Mouse (Mus musculus): Measurements from ENCODE around the gene Hist1h4n. TPM values are rescaled to one million over a fixed set of nuclear protein-coding genes. Genes with fewer than 3 reads are reported as not detected.
"Not testable (repeated sequence)": the region's sequence is repeated elsewhere in the genome, so short reads cannot be mapped to it uniquely, and the experiment has no call there.

Gene Hist1h4n
- total and polyA plus RNA-seq, 2 experiments from 2014 or later = 2.0 to 3,661 TPM

- H3K27ac ChIP-seq (ENCODE audit: low read depth) = no peak overlapping the region
- 92% methylated on average over 10 of the region's 10 CpGs for WGBS
Observed at GRCm38 (mm10) chr13:21830344-21830743, 1.7 kb downstream of the Hist1h4n start.

DNA sequence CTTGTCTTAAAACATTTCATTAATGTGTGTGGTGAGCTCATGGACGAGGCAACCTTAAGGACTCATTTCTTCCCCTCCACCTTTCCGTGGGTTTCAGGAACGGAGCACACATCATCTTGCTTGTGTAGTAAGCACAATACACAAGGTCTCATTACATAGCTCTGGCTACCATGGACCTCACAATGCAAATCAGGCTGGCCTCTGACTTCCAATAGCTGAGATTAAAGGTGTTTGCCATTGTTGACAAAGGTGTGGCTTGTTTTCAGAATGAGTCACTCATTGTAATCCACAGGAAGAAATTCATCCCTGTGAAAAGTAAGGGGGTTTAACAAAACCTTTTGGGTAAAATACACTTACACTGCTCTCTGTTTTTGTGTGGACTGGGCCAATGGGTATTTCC is 3.5 kb downstream of the Hist1h4n start:
- ATAC-seq (ENCODE audit: insufficient read depth, low read depth) = no peak
- TF ChIP-seq CTCF (IDR thresholded peaks at IDR 0.05; ENCODE audit: low read depth) (no peak), EP300 (IDR thresholded peaks at IDR 0.05; ENCODE audit: low read depth) (no peak)

More at GRCm38 (mm10) chr13:21830344-21830743, 1.7 kb downstream of the Hist1h4n start:
- Histone ChIP-seq H3K27me3 (ENCODE audit: control insufficient read depth, insufficient read depth, low read length) (no peaks in the 10 kb centered on the region), H3K4me3 (ENCODE audit: low read depth, low read length) (no peak overlapping the region), H3K9me3 (replicated peaks; ENCODE audit: control insufficient read depth, low read length) (no peaks in the 10 kb centered on the region), H3K36me3 (replicated peaks; ENCODE audit: control insufficient read depth, insufficient read depth, low read length) (no peaks in the 10 kb centered on the region), H3K4me1 (ENCODE audit: control insufficient read depth, insufficient read depth) (no peaks in the 10 kb centered on the region), H3K9ac (replicated peaks; ENCODE audit: low read depth, low read length) (no peak overlapping the region), H3K4me2 (ENCODE audit: low read depth, low read length) (no peak overlapping the region)
- no peak for ATAC-seq (ENCODE audit: insufficient read depth, low read depth)
- no peak for TF ChIP-seq CTCF (IDR thresholded peaks at IDR 0.05; ENCODE audit: low read depth)
- DNase-seq (ENCODE audit: low spot score) = peak; percentile 2

DNA sequence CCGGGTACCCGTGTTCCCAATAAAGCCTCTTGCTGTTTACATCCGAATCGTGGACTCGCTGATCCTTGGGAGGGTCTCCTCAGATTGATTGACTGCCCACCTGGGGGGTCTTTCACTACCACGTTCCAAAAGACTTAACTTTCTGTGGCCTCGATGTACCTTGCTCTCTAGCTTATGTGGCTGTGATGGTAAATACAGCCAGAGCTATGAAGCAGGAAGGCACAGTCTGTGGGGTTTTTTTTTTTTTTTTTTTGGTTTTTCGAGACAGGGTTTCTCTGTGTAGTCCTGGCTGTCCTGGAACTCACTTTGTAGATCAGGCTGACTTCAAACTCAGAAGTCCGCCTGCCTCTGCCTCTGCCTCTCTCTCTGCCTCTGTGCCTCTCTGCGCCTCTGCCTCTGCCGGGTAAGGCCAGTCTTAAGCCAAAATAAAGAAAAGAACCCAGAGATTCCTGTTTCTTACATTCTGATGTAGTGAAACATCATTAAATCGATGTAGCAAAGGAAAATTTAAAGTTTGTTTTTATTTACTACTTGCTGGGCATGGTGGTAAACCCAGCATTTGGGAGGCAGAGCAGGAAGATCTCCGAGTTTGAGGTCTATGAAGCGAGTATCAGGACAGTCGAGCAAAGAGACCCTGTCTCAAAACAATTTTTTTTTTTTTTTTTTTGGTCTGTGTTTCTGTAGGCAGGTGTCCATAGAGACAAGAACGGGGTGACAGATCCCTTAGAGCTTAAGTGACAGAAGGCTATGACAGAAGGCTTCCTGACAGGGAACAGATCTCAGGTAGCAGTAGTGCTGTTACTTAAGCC is 11.7 kb downstream of the Hist1h4n start:
- not testable (repeated sequence) for DNase-seq (ENCODE audit: low spot score); H3K36me3 ChIP-seq (replicated peaks; ENCODE audit: control insufficient read depth, insufficient read depth, low read length); ATAC-seq (ENCODE audit: insufficient read depth, low read depth); H3K4me3 ChIP-seq (ENCODE audit: low read depth, low read length); H3K27me3 ChIP-seq (ENCODE audit: control insufficient read depth, insufficient read depth, low read length); H3K4me2 ChIP-seq (ENCODE audit: low read depth, low read length); H3K4me1 ChIP-seq (ENCODE audit: control insufficient read depth, insufficient read depth); H3K9ac ChIP-seq (replicated peaks; ENCODE audit: low read depth, low read length); H3K27ac ChIP-seq (ENCODE audit: low read depth); H3K9me3 ChIP-seq (replicated peaks; ENCODE audit: control insufficient read depth, low read length)
- 73% methylated on average over 6 of the region's 16 CpGs for WGBS

More for the DNA sequence above, 3.5 kb downstream of the Hist1h4n start:
- H3K36me3 ChIP-seq (replicated peaks; ENCODE audit: control insufficient read depth, insufficient read depth, low read length) = no peaks in the 10 kb centered on the region
- 83% methylated on average over 3 of the region's 3 CpGs for WGBS
- no peak for DNase-seq (ENCODE audit: low spot score)
- H3K27ac ChIP-seq (ENCODE audit: low read depth) = no peak overlapping the region
- no peaks in the 10 kb centered on the region for H3K27me3 ChIP-seq (ENCODE audit: control insufficient read depth, insufficient read depth, low read length)
- H3K4me1 ChIP-seq (ENCODE audit: control insufficient read depth, insufficient read depth) = no peaks in the 10 kb centered on the region
- H3K9me3 ChIP-seq (replicated peaks; ENCODE audit: control insufficient read depth, low read length) = no peaks in the 10 kb centered on the region
- no peak overlapping the region for H3K9ac ChIP-seq (replicated peaks; ENCODE audit: low read depth, low read length)
- no peak overlapping the region for H3K4me3 ChIP-seq (ENCODE audit: low read depth, low read length)
- H3K4me2 ChIP-seq (ENCODE audit: low read depth, low read length) = no peak overlapping the region

DNA sequence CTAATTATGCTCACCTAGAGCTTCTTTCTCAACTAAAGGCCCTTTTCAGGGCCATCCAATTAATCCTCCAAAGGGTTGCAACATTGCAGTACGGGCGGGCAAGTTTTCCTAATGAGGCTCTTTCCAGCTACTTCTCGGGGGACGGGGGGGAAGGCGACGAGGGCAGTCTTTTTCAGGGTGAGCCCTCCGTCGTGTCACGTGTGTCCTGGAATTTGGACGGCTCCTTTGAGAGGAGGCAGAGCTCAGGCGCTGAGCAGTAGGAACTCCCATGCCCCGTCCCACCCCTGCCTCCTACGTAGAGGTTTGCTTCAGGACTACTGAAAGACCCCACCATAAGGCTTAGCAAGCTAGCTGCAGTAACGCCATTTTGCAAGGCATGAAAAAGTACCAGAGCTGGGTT is 19.9 kb downstream of the Hist1h4n start:
- H3K36me3 ChIP-seq (replicated peaks; ENCODE audit: control insufficient read depth, insufficient read depth, low read length); H3K27me3 ChIP-seq (ENCODE audit: control insufficient read depth, insufficient read depth, low read length); H3K4me2 ChIP-seq (ENCODE audit: low read depth, low read length); H3K9me3 ChIP-seq (replicated peaks; ENCODE audit: control insufficient read depth, low read length); H3K9ac ChIP-seq (replicated peaks; ENCODE audit: low read depth, low read length); DNase-seq (ENCODE audit: low spot score); H3K4me3 ChIP-seq (ENCODE audit: low read depth, low read length); H3K4me1 ChIP-seq (ENCODE audit: control insufficient read depth, insufficient read depth): not testable (repeated sequence)
- WGBS = 0% methylated on average over 12 of the region's 14 CpGs
- peak overlapping the region; percentile 25; the same call in 1 of the 2 replicates for H3K27ac ChIP-seq (ENCODE audit: low read depth)
- peak; percentile 42 for ATAC-seq (ENCODE audit: insufficient read depth, low read depth)

- not testable (repeated sequence) for H3K36me3 ChIP-seq (replicated peaks; ENCODE audit: control insufficient read depth, insufficient read depth, low read length); H3K9me3 ChIP-seq (replicated peaks; ENCODE audit: control insufficient read depth, low read length); H3K27me3 ChIP-seq (ENCODE audit: control insufficient read depth, insufficient read depth, low read length); H3K4me1 ChIP-seq (ENCODE audit: control insufficient read depth, insufficient read depth); H3K9ac ChIP-seq (replicated peaks; ENCODE audit: low read depth, low read length); H3K4me3 ChIP-seq (ENCODE audit: low read depth, low read length); H3K4me2 ChIP-seq (ENCODE audit: low read depth, low read length); DNase-seq (ENCODE audit: low spot score)
- peak within 1 kb of the TSS; percentile 25; the same call in 1 of the 2 replicates for H3K27ac ChIP-seq (ENCODE audit: low read depth)
- no CpG with 5 or more reads among the region's 24 CpGs for WGBS
- peak; percentile 63 for ATAC-seq (ENCODE audit: insufficient read depth, low read depth)
Observed at GRCm38 (mm10) chr13:21811539-21811938, 20.5 kb downstream of the Hist1h4n start, which contains the start of gene Hist1h4m. TSS of gene Hist1h4m (plus strand) at chr13:21811746.

GRCm38 (mm10) chr13:21811074-21811473 is 20.9 kb downstream of the Hist1h4n start:
- not testable (repeated sequence) for H3K36me3 ChIP-seq (replicated peaks; ENCODE audit: control insufficient read depth, insufficient read depth, low read length); H3K27me3 ChIP-seq (ENCODE audit: control insufficient read depth, insufficient read depth, low read length); H3K4me2 ChIP-seq (ENCODE audit: low read depth, low read length); H3K4me1 ChIP-seq (ENCODE audit: control insufficient read depth, insufficient read depth); DNase-seq (ENCODE audit: low spot score); ATAC-seq (ENCODE audit: insufficient read depth, low read depth); H3K9me3 ChIP-seq (replicated peaks; ENCODE audit: control insufficient read depth, low read length); H3K27ac ChIP-seq (ENCODE audit: low read depth); H3K9ac ChIP-seq (replicated peaks; ENCODE audit: low read depth, low read length); H3K4me3 ChIP-seq (ENCODE audit: low read depth, low read length)
- no CpG with 5 or more reads among the region's 8 CpGs for WGBS

DNA sequence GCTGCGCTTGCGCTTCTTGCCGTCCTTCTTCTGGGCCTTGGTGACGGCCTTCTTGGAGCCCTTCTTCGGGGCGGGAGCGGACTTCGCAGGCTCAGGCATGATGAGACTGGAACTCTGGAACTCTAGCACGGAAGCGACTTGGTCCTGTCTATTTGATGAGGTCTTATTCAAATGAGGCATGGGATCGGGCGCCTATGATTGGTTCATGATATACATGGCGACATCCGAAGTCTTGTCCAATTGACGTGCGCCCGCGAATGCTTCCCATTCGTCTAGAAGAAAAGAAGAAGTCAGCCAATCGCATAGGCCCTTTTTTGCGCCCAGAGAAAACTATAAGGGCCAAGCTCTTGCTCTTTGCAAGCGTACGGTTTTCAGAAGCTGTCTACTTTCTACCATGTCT is 21.9 kb downstream of the Hist1h4n start, which contains the start of the genes Hist1h2bq and Hist1h2ao:
Gene Hist1h2bq, minus strand, starts transcription at position 125 of the 400 bp plus-strand sequence.
Gene Hist1h2ao, plus strand, starts transcription at position 393 of the 400 bp plus-strand sequence.
- H3K9me3 ChIP-seq (replicated peaks; ENCODE audit: control insufficient read depth, low read length); H3K27ac ChIP-seq (ENCODE audit: low read depth); DNase-seq (ENCODE audit: low spot score); H3K27me3 ChIP-seq (ENCODE audit: control insufficient read depth, insufficient read depth, low read length); H3K9ac ChIP-seq (replicated peaks; ENCODE audit: low read depth, low read length); H3K4me2 ChIP-seq (ENCODE audit: low read depth, low read length); H3K4me3 ChIP-seq (ENCODE audit: low read depth, low read length); H3K36me3 ChIP-seq (replicated peaks; ENCODE audit: control insufficient read depth, insufficient read depth, low read length); H3K4me1 ChIP-seq (ENCODE audit: control insufficient read depth, insufficient read depth): not testable (repeated sequence)
- ATAC-seq (ENCODE audit: insufficient read depth, low read depth) = peak; percentile 95
- WGBS = no CpG with 5 or more reads among the region's 23 CpGs

DNA sequence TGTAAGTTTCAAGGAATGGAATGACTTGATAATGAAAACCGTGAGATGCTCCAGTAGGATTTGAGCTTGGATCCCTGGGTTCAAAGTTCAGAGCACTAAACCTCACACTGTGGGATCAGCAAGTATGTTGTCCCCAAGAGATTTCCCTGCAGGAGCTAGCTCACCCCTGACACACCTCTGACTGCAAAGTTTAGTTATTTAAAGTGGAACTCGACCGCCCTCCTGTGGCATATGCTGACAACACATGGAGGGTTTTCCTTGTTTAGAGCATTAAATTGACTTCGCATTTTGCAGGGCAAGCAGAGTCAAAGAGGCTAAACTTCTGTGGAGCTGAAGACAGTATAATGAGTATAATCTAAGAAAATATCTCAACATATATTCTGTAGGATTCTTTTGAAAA is 28.9 kb downstream of the Hist1h4n start:
- not testable (repeated sequence) for H3K9me3 ChIP-seq (replicated peaks; ENCODE audit: control insufficient read depth, low read length); H3K4me1 ChIP-seq (ENCODE audit: control insufficient read depth, insufficient read depth); H3K27ac ChIP-seq (ENCODE audit: low read depth); H3K9ac ChIP-seq (replicated peaks; ENCODE audit: low read depth, low read length); H3K27me3 ChIP-seq (ENCODE audit: control insufficient read depth, insufficient read depth, low read length); H3K4me3 ChIP-seq (ENCODE audit: low read depth, low read length); H3K4me2 ChIP-seq (ENCODE audit: low read depth, low read length); DNase-seq (ENCODE audit: low spot score); H3K36me3 ChIP-seq (replicated peaks; ENCODE audit: control insufficient read depth, insufficient read depth, low read length)
- ATAC-seq (ENCODE audit: insufficient read depth, low read depth) = peak; percentile 66; the same call in 1 of the 2 replicates
- no CpG with 5 or more reads among the region's 4 CpGs for WGBS

All from heart, postnatal 0 days (tissue).